Mouse (Mus musculus): ENCODE data around the gene Kcna7.
"Not testable (repeated sequence)": the region's sequence is repeated elsewhere in the genome, so short reads cannot be mapped to it uniquely, and the experiment has no call there.

Kcna7 gene

DNA sequence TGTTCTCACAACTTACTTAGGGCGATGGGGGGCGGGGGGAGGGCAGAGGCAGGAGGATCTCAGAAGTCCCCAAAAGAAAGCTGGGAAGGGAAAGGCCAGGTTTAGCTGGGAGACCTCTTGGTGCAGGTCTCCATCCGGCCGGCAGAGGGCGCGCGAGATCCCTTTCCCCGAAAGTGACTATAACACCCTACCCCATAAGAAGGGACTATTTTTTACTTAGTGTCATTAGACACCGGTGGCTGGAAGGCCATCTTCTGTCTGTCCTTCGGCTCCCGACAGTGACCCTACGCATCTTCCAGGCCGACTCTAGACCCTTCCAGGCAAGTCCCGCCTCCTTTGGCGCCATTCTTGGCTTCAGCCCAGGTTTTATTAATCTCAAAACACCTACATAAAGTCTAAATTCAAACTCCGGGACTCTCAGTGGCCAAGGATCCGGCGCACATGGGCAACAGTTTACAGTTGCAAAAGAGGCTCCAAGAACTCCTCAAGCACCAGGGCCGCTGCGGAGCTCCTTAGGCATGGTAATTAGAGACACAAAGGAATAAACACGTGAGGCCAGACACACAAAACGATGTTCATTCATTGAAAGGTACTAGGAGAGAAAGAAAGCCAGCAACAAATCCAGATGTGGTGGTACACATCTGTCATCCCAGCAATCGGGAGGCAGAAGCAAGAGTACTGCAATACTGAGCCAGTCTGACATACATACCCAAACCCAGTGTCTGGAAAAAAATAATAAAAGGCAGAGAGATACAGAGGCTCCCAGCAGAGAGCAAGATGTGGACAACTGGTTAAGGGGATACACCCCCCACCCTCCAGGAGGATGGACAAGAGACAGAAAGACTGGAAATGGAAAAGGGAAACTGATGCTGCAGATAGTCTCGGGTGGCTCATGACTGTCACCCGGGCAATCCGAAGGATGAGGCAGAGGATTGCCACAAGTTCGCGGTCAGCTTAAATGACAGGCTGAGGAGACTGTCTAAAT, at the start of gene Kcna7:
TSS of gene Kcna7 (plus strand) at position 563 of the 985 bp plus-strand sequence.
- in situ Hi-C loops (cut with MboI, MseI), result no loop called here

DNA sequence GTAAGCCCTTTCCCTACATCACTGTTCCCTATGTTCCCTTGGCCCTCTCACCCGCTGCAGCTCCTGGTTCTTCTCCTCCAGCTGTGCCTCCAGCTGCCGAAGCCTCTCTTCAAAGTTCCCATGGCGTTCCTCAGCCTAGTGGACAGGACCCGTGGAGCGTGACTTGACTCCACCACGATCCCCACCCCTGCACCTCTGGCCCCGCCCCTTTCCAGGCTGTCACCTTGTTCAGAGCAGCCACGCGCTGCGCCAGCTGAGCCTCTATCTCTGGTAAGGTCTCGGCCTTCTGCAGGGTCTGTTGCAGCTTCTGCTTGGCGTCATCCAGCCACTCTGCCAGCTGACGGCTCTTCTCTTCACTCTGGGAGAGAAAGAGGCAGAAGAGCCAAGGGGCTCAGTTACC, 49.4 kb upstream of the Kcna7 start:
- in situ Hi-C loops (cut with MboI, MseI), result no loop called here

DNA sequence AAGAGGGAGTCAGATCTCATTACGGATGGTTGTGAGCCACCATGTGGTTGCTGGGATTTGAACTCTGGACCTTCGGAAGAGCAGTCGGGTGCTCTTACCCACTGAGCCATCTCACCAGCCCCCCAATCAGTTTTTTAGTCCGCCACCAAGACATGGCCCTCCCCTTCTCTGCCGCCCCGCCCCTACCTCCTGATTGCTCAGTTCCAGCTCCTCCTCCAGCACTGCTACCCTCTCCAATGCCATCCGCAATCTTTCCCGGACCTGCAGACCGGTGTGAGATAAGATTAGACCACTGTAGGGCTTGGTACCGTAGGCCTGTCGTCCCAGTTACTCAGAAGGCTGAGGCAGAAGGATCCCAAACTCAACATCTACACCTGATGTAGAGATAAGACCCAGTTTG, 46.4 kb upstream of the Kcna7 start:
- in situ Hi-C loops (cut with MboI, MseI), result not testable (repeated sequence)

DNA sequence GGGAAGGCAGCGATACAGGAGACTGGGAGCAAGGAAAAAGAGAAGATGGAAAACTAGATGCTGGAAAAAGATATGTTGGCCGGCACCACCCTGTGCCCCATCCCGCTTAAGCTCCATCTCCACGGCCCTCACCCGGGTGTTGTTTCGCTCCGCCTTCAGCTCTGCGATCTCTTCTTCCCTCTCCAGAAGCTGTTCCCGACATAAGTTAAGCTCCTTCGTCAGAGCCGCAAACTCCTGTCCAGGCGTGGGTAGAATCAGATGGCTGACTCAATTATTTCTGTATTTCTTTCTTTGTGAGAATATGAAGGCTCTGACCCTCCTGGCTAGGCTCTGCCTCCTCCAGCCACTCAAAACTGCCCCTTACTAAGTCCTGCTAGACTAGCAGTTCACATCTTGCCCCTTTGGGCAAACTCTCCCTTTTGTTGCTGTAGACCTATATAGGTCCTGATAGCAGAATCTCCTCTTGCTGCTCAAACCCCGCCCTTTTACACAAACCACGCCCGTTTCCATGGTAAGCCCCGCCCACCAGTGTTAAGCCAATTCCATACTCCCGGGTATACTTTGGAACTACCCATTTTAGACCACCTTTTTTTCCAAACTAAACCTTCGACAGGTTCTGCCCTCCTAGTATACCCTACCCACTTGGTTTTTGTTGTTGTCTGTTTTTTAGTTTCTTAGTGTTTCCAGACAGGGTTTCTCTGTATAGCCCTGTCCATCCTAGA, 44.9 kb upstream of the Kcna7 start:
- in situ Hi-C loops (cut with MboI, MseI), result no loop called here

DNA sequence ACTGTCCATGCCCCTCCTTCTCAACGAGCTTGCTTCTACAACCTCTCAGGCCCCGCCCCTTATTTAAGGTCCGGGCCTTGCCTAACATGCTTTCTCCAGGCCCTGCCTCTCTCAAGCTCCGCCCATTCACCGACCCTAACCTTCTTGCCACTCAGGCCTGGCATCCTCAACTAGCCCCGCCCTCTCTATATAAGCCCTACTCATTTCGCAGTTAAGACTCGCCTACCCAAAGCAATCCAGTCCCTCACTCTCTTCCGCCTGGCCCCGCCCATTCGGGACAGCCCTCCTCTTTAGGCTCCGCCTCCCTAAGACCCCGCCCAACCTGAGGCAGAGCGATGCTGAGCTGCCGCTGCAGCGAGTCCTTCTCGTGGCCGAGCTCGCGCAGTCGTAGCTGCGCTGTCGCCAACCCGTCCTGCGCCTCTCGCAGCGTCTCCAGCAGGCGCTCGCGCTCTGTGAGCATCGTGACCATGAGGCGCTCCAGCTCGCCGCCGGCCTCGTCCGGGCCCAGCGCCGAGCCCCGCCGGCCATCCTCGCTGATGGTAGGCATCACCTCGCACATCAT, 44.1 kb upstream of the Kcna7 start:
- in situ Hi-C loops (cut with MboI, MseI), result no loop called here

DNA sequence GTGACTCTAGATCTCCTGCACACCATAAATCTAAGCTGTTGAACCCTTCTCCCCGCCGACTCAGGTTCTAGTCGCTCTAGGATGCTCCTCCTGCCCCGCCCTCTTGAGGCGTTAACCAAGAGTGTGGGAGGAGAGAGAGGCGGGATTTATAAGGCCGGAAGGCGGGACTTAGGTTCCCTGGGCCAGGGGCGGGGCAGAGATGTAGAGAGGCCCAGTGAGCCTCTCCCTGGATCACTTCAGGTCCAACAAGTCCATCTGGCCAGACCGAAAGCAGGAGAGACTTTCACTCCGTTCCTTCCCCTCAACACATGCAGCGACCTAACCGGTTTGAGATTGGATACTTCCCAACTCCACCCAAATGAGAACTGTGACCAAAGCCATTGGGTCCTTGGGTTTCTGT, 42.7 kb upstream of the Kcna7 start:
- in situ Hi-C loops (cut with MboI, MseI), result no loop called here

DNA sequence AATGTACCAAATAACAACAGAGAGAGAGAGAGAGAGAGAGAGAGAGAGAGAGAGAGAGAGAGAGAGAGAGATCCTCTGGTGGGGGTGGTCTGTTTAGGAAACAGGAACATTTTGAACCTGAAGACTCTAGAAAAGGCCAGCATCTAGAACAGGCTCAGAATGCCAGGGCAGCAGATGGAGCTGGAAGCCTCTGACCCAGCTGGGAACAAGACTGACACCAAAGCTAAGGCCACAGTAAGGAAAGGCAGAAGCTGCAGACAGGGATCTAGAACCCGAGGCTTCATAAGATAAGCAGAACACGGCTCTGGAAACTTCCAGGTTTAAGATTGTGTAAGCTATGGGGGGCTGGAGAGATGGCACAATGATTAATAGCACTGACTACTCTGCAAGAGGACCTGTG, 41.5 kb upstream of the Kcna7 start:
- in situ Hi-C loops (cut with MboI, MseI), result no loop called here

DNA sequence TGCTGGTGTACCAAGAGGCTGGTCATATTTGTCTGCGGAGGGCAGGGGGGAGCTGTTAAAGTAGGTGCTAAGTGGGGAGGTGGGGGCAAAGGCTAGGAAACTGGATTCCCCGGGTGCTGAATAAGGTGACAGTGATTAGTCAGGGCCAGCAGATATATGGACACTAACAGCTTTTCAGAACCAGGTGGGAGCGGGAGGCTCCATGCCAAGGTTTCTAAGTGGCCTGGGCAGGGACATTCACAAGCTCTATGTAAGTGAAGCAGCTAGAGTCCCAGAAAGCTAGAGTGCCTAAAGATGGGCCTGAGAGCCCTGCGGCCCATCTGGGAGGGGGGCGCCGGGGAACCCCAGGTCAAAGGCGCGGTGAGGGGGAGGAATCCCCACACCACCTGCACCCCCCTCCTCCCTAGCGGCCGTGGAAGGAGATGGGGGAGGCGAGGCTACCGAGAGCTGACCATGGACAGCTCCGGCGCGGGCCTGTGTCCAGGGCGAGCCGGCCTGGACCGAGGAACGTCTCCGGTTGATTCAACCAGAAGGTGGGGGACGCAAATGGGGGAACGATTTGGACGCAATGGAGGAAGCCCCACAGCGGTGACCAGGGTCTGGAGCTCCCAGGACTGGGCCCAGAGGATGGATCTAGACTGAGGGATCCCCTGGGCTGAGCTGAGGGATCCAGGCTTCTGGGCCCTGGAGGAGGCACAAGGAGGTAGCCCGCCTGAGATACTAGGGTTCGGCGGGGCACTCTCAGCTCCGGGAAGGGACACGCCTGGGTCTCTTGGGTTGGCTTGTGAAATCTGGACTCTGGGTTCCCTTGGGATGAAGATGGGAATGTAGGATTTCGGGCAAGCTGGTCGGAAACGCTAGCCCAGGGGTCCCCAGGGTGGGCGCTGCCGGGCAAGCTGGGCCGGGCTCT, 39.5 kb upstream of the Kcna7 start:
- in situ Hi-C loops (cut with MboI, MseI), result no loop called here

DNA sequence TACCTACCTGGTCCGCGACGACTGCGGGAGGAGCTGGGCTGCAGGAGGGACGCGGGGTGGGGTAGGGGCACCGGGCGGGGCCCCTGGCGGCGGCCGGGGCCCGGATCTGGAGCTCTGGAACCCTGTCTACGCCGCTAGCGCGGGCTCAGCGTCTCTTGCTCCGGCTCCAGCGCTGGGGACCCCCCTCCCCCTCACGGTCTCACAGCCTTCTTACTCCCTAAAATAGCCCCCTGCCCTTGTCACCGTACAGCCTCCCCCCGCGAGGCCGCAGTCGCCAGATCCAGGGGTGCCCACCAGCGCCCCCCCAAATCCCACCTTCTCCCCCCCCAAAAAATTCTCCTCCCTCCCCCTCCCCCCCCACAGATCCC, 38.8 kb upstream of the Kcna7 start, which contains the start of gene Ppfia3:
TSS of gene Ppfia3 (minus strand) at position 368 of the 368 bp plus-strand sequence.
- in situ Hi-C loops (cut with MboI, MseI), result no loop called here

DNA sequence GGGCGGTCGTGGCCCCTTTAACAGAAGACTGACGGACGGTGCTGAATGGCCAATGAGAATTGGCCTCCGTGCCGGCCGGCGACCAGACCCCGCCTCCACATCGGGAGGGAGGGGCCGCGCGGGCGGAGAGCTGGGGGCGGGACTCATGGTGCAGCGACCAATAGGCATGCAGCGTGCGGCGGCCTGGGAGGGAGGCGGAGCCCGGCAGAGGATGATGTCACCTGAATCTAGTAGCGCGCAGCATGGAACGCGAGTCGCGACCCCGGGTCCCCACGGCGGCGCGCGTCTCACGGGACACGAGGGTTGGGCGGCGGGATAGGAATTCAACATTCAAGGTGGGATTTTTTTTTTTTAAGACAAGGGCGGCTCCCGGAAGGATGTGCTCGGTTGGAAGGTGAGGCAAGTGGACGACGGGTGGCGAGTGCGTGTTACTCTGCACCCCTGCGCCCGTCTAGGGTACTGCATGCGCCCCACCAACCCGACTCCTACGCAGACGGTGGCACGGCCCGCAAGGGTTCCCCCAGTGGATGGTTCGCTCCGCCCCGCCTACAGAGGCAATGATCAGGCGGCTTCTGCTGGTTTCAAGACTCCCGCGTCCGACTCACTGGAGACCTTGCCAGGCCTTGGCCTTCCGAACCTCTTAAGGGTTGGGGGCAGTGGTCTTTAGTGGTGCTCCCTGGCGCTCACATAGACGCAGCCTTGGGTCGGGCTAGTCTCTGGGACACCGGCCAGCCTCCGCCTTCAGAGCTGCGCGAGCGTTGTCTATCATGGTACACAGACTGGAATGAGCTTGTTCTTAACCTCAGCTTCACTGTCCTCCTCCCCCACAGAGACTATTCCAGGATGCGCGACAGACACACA, 38.2 kb upstream of the Kcna7 start:
- in situ Hi-C loops (cut with MboI, MseI), result no loop called here

DNA sequence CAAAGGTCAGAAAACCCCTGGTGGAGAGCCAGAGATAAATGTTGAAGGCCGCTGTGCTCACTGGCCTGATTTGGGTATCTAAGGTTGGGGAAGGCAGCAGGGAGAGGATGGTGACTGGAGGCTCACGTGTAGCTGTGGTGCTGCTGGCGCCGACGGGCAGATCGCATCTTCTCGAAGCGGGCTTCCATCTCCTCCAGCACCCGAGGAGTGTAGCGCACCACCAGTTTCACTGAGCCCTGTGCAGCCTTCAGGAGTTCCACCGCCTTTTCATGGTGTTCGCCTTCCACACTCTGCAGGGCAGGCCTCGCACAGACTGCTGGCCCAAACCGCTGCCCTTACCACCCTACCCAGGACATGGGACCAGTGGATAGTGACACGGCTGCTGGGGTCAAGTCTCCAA, 37.3 kb upstream of the Kcna7 start:
- in situ Hi-C loops (cut with MboI, MseI), result no loop called here

DNA sequence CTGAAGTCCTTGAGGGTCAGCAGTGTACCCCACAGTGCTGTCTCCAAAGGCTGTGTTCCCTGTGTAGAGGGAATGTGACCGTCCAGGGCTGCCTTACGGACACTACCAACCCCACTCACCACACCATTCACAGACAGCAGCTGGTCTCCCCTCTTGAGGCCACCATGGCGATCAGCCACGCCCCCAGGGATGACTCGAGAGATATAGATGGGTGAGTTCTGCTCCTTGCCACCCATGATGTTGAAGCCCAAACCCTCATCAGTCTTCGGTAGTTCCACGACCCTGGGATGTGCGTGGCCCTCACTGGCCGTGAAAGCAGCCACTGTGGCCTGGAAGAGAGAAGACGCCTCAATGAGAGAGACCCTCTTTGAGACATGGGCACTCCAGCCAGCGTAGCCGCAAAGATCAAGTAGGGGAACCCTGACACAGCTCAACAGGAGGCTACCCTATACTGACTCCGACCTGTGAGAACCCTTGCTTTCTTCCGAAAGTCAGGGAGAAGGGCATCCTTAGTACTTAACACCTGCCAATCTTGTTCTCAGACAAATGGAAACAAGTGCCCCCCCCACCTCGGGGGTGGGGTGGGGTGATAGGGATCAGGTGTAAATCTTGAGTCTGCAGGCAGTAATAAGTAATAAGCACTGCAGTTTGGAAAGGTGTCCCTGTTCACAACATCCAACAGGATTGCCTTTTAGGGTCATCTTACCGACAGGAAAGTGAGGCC, 36.3 kb upstream of the Kcna7 start:
- in situ Hi-C loops (cut with MboI, MseI), result no loop called here

DNA sequence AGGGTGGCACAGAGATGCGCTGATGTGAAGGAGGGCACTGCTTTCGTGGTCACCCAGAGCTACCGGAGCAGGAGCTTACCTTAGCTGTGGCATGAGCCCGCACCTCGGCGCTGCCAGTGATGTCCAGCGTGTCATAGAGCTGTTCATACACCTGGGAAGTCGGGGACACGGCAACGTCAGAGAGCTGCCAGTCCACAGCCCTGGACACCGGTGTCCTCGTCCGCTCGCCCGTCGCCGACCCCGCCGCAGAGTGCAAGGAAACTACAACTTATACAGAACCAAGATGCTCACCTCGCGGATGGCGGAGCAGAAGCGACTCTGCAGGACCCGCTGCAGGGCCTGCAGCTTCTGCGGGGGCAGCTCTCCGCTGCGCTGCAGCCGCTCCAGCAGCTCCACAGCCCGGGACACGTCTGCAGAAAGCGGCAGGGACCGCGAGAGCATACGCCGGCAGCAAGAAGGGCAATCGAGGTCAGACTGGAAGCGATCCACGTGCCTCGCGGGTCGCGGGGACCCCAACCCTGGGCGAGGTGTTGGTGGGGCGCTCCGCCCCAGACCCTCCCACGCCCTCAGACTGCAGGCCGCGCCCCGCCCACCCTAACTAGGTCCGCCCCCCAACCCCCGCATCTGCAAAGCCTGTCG, 35.5 kb upstream of the Kcna7 start:
- in situ Hi-C loops (cut with MboI, MseI), result no loop called here

DNA sequence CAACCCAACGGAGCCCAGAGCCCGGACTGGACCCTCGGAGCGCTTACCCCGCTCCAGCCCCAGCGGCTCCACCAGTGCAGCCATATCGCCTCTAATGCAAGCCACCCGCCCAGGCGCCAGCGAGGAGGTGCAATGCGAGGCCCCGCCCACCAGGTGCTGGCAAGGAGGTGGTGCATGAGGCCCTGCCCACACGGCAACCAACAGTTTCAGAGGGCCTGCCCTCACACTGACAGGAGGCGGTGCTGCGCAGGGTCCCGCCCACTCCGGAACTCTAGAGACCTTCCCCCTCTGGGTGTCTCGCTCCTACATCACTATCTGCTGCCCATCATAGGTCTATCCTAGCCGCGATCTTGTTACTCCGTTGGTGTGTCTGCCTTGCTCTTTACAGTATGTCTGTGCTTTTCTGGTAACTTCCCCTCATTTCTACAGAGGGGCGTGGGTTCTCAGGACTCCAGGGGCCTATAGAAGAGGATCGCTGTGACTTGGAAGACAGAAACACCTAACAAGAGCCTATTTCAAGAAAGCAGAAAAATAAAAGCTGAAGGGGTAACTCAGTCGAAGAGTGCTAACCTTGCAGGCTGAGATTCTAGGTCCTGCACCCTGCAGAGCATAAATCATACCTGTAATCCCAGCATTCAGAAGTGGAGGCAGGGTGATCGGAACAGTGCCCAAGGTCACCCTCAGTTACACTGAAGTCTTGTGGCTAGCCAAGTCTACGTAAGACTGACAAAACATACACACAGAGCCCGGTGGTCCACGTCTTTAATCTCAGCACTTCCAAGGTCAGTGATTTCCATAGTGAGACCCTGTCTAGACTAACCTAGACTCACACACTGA, 34.8 kb upstream of the Kcna7 start, which contains the start of gene Lin7b:
TSS of gene Lin7b (minus strand) at position 109 of the 837 bp plus-strand sequence.
- in situ Hi-C loops (cut with MboI, MseI), result no loop called here

DNA sequence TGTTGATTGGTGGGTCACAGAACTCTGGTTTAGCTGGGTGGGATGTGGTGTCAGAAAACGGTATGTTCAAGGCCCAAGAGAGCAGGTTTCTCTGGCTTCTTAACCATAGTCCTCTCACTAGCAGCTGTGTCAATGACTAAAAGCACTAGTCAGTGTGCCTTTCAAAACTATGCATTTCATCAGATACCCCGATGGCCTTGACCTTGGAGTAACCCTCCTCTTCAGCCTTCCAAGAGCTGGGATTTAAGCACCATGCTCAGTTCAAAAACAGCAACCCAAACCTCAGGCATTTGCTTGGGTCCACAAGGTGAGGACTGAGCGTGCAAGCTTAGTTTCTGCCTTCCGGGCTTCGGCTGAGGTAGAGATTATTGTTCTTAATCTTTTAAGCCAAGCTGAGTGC, 33.1 kb upstream of the Kcna7 start:
- in situ Hi-C loops (cut with MboI, MseI), result no loop called here

DNA sequence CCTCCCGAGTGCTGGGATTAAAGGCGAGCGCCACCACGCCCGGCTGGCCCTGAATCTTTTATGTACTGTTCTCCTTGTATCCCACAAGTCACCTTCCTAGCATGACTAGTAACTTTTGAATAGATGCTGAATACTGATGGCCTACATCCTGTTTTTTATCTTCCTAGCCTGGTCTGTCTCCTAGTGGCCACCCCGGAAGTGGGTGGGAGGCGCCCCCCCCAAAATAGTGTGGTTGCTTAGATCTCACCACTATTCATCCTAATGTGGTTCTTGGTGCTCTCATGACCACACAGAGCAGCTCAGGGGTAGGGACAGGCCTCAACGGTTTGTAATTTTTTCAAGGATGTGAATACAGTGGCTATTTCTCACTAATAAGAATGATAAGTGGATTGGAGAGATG, 30.8 kb upstream of the Kcna7 start:
- in situ Hi-C loops (cut with MboI, MseI), result no loop called here

DNA sequence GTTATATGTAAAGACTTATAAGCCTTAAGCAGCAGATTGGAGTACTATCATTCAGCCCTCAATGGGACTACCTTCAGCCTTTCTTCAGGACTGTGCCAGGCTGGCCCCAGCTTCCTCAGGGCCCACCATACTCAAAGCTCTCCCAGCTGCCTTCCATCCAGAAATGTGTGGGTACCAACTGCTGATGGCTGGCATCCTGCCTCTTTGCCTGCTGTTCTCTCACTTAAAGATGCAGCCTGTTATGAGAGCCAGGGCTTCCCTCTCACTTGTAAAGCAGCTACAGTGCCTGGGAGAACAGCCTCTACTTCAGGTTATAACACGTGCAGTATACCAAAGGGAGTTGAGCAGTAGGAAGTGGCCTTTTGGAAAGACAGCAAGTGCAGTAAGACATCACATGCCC, 29.4 kb upstream of the Kcna7 start:
- in situ Hi-C loops (cut with MboI, MseI), result no loop called here

DNA sequence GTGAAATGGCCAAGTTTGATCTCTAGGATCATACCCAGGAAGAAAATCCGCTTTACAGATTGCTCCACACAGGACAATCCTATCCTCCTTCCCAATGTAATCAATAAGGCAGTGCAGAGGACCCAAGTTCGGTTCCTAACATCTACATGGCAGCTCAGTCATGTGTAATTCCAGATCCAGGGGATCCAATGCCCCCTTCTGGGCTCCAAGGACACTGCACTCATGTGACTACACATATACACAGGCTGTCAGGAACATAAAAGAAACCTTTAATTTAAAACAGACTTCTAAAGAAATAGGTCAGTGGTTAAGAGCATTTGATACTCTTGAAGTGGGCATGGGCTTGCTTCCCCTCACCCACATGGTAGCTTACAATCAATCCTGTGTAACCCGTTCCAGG, 19.4 kb upstream of the Kcna7 start:
- in situ Hi-C loops (cut with MboI, MseI), result no loop called here

Measured in regulatory T cell (primary cell).